Mouse (Mus musculus) liver, postnatal 0 days (tissue): ENCODE results near the gene Lmf1. TPM values are rescaled to one million over a fixed set of nuclear protein-coding genes. Genes with fewer than 3 reads are reported as not detected.

Experiments used
- ATAC-seq: fragments of 200-750 bp; cut with Nextera tagmentation; 2 replicates; pipeline ENCODE4 v1.8.0; 2017; ENCODE audit warnings: mild to moderate bottlenecking, moderate library complexity
- DNase-seq: peaks from one replicate; pipeline ENCODE4 v3.0.0-alpha.2; 2016
- H3K27ac ChIP-seq: fragments of 300-500 bp; sonication (generic); 2 replicates; pipeline ENCODE4 v1.5.1; 2014; ENCODE audit warnings: antibody characterized with exemption, moderate library complexity, mild to moderate bottlenecking, low read depth
- H3K27me3 ChIP-seq: fragments of 300-500 bp; sonication (generic); 2 replicates; pipeline ENCODE4 v1.6.1; 2014; ENCODE audit warnings: low read length, control low read depth, mixed read lengths; ENCODE audit not compliant: insufficient read depth
- H3K36me3 ChIP-seq: fragments of 300-500 bp; sonication (generic); replicated peaks from 2 replicates; pipeline ENCODE4 v1.6.1; 2014; ENCODE audit warnings: mild to moderate bottlenecking, control low read depth, low read length, moderate library complexity, mixed read lengths; ENCODE audit not compliant: insufficient read depth
- H3K4me1 ChIP-seq: fragments of 300-500 bp; sonication (generic); 2 replicates; pipeline ENCODE4 v1.6.1; 2014; ENCODE audit warnings: antibody characterized with exemption, mild to moderate bottlenecking, control low read depth; ENCODE audit not compliant: insufficient read depth
- H3K4me2 ChIP-seq: fragments of 300-500 bp; sonication (generic); 2 replicates; pipeline ENCODE4 v1.6.1; 2014; ENCODE audit warnings: low read depth, mild to moderate bottlenecking, low read length, moderate library complexity, mixed read lengths
- H3K4me3 ChIP-seq: fragments of 300-500 bp; sonication (generic); 2 replicates; pipeline ENCODE4 v1.5.1; 2014; ENCODE audit warnings: low read depth, low read length
- H3K9ac ChIP-seq: fragments of 300-500 bp; sonication (generic); replicated peaks from 2 replicates; pipeline ENCODE4 v1.6.1; 2014; ENCODE audit warnings: mild to moderate bottlenecking, moderate library complexity
- H3K9me3 ChIP-seq: fragments of 300-500 bp; sonication (generic); 2 replicates; pipeline ENCODE4 v1.6.1; 2016; ENCODE audit warnings: mild to moderate bottlenecking, control low read depth, low read length, mixed read lengths
- CTCF ChIP-seq: sonication (generic); IDR thresholded peaks from 2 replicates; pipeline ENCODE4 v1.5.1; 2016; ENCODE audit warnings: antibody characterized with exemption, low read depth
- EP300 ChIP-seq: IDR thresholded peaks from 2 replicates; pipeline ENCODE4 v1.6.1; 2016; ENCODE audit warnings: antibody characterized with exemption, low read depth, mild to moderate bottlenecking
- WGBS: fragments of 180-500 bp; shearing (Covaris S2); extraction: QIAGEN DNeasy Blood & Tissue Kit; methylation state at CpG from one replicate; pipeline ENCODE4 v1.1.7; 2014; ENCODE audit not compliant: insufficient replicate concordance; 5-methylcytosine and 5-hydroxymethylcytosine counted together
- polyA plus RNA-seq: library from polyadenylated mRNA; unstranded; fragments of >200 nt; fragmentation: Nextera tagmentation; extraction: Ambion mirVana; gene quantifications from 2 replicates; pipeline ENCODE4 v1.2.1, GENCODE M21; 2015

Lmf1 gene
- polyA plus RNA-seq, 1 experiment from 2014 or later: 12.5 TPM

- H3K4me3 ChIP-seq: no peak overlapping the region
- H3K27me3 ChIP-seq: no peaks in the 10 kb centered on the region
- DNase-seq: no peak
- H3K27ac ChIP-seq: no peak overlapping the region
- no peak overlapping the region for H3K4me2 ChIP-seq
- H3K4me1 ChIP-seq: no peaks in the 10 kb centered on the region
- 66% methylated on average over 16 of the region's 16 CpGs for WGBS
- no peaks in the 10 kb centered on the region for H3K36me3 ChIP-seq
- TF ChIP-seq EP300: no peak
- TF ChIP-seq CTCF: no peak
- no peak overlapping the region for H3K9ac ChIP-seq
- no peak for ATAC-seq
- no peaks in the 10 kb centered on the region for H3K9me3 ChIP-seq
Observed at GRCm38 (mm10) chr17:25618508-25619056, 39.7 kb downstream of the Lmf1 start.

- no peak overlapping the region for H3K4me2 ChIP-seq
- H3K27me3 ChIP-seq: no peaks in the 10 kb centered on the region
- no peaks in the 10 kb centered on the region for H3K4me1 ChIP-seq
- no peaks in the 10 kb centered on the region for H3K36me3 ChIP-seq
- 72% methylated on average over 4 of the region's 4 CpGs for WGBS
- no peak overlapping the region for H3K4me3 ChIP-seq
- no peak overlapping the region for H3K9ac ChIP-seq
- no peaks in the 10 kb centered on the region for H3K9me3 ChIP-seq
- no peak for TF ChIP-seq EP300
- TF ChIP-seq CTCF: no peak
- no peak overlapping the region for H3K27ac ChIP-seq
- DNase-seq (no peak), ATAC-seq (no peak)
Observed at GRCm38 (mm10) chr17:25623441-25623840, 44.6 kb downstream of the Lmf1 start.

- DNase-seq (no peak), ATAC-seq (no peak)
- TF ChIP-seq EP300 (no peak), CTCF (no peak)
- Histone ChIP-seq H3K36me3 (no peaks in the 10 kb centered on the region), H3K9ac (no peak overlapping the region), H3K27me3 (no peaks in the 10 kb centered on the region), H3K4me1 (no peaks in the 10 kb centered on the region), H3K4me2 (no peak overlapping the region), H3K27ac (no peak overlapping the region), H3K9me3 (no peaks in the 10 kb centered on the region), H3K4me3 (no peak overlapping the region)
- WGBS: 77% methylated on average over 11 of the region's 11 CpGs
Observed at GRCm38 (mm10) chr17:25623935-25624334, 45.0 kb downstream of the Lmf1 start.

- no peak overlapping the region for H3K9ac ChIP-seq
- no peak for ATAC-seq
- no peak overlapping the region for H3K4me3 ChIP-seq
- no peaks in the 10 kb centered on the region for H3K4me1 ChIP-seq
- WGBS: 72% methylated on average over 13 of the region's 13 CpGs
- no peak overlapping the region for H3K4me2 ChIP-seq
- TF ChIP-seq CTCF (no peak), EP300 (no peak)
- no peak overlapping the region for H3K27ac ChIP-seq
- DNase-seq: no peak
- no peaks in the 10 kb centered on the region for H3K36me3 ChIP-seq
- H3K9me3 ChIP-seq: no peaks in the 10 kb centered on the region
- no peaks in the 10 kb centered on the region for H3K27me3 ChIP-seq
Observed at GRCm38 (mm10) chr17:25624446-25625119, 45.7 kb downstream of the Lmf1 start.

- Histone ChIP-seq H3K36me3 (no peaks in the 10 kb centered on the region), H3K4me3 (no peak overlapping the region), H3K27ac (no peak overlapping the region), H3K9me3 (no peaks in the 10 kb centered on the region), H3K9ac (no peak overlapping the region), H3K4me2 (no peak overlapping the region), H3K4me1 (no peaks in the 10 kb centered on the region), H3K27me3 (no peaks in the 10 kb centered on the region)
- WGBS: 82% methylated on average over 7 of the region's 7 CpGs
- TF ChIP-seq CTCF (no peak), EP300 (no peak)
- DNase-seq (no peak), ATAC-seq (no peak)
Observed at GRCm38 (mm10) chr17:25625282-25625681, 46.4 kb downstream of the Lmf1 start.

GRCm38 (mm10) chr17:25626196-25627043 is 47.5 kb downstream of the Lmf1 start:
- H3K27ac ChIP-seq: no peak overlapping the region
- no peak for DNase-seq
- no peak for ATAC-seq
- H3K36me3 ChIP-seq: no peaks in the 10 kb centered on the region
- TF ChIP-seq EP300: no peak
- no peaks in the 10 kb centered on the region for H3K27me3 ChIP-seq
- H3K4me2 ChIP-seq: no peak overlapping the region
- 71% methylated on average over 20 of the region's 20 CpGs for WGBS
- no peaks in the 10 kb centered on the region for H3K9me3 ChIP-seq
- no peak overlapping the region for H3K4me3 ChIP-seq
- no peak overlapping the region for H3K9ac ChIP-seq
- H3K4me1 ChIP-seq: no peaks in the 10 kb centered on the region
